Mouse (Mus musculus) embryo, embryonic 10.5 days (tissue): ENCODE measurements around the gene Pde5a.

Source experiments
- DNase-seq: peaks from one replicate; pipeline ENCODE4 v3.0.0-alpha.2; 2015; ENCODE audit warnings: low spot score

Gene Pde5a

GRCm38 (mm10) chr3:122855149-122855548, 126.4 kb downstream of the Pde5a start:
- DNase-seq = no peak

- no peak for DNase-seq
These were observed 131.1 kb downstream of the Pde5a start for GRCm38 (mm10) chr3:122859829-122860228.

GRCm38 (mm10) chr3:122860573-122861498, 132.1 kb downstream of the Pde5a start:
- no peak for DNase-seq

GRCm38 (mm10) chr3:122865092-122865491, 136.3 kb downstream of the Pde5a start:
- DNase-seq = no peak

- DNase-seq = no peak
These were observed 139.5 kb downstream of the Pde5a start for GRCm38 (mm10) chr3:122868270-122868669.

- DNase-seq = no peak
These were observed 142.8 kb downstream of the Pde5a start for GRCm38 (mm10) chr3:122871596-122871995.

- DNase-seq = no peak
These were observed 148.1 kb downstream of the Pde5a start for GRCm38 (mm10) chr3:122876870-122877269.

GRCm38 (mm10) chr3:122877543-122877942, 148.8 kb downstream of the Pde5a start:
- no peak for DNase-seq

GRCm38 (mm10) chr3:122878705-122879315, 150.1 kb downstream of the Pde5a start:
- DNase-seq = no peak

GRCm38 (mm10) chr3:122887505-122888301, 159.0 kb downstream of the Pde5a start:
- no peak for DNase-seq

- DNase-seq = no peak
These were observed 159.6 kb downstream of the Pde5a start for GRCm38 (mm10) chr3:122888371-122888819.

- DNase-seq = no peak
These were observed 166.0 kb downstream of the Pde5a start, which contains the start of gene Fabp2 for GRCm38 (mm10) chr3:122894772-122895171. Fabp2 (plus strand) TSS chr3:122895072.

GRCm38 (mm10) chr3:122895189-122895731, 166.5 kb downstream of the Pde5a start:
- no peak for DNase-seq

- DNase-seq = no peak
These were observed 169.5 kb downstream of the Pde5a start for GRCm38 (mm10) chr3:122898254-122898653.

- peak; percentile 86 for DNase-seq
These were observed 175.1 kb downstream of the Pde5a start for GRCm38 (mm10) chr3:122903746-122904433.

- no peak for DNase-seq
These were observed 179.1 kb downstream of the Pde5a start for GRCm38 (mm10) chr3:122907841-122908240.
